Mouse (Mus musculus): ENCODE measurements around the gene Rec114.

DNA sequence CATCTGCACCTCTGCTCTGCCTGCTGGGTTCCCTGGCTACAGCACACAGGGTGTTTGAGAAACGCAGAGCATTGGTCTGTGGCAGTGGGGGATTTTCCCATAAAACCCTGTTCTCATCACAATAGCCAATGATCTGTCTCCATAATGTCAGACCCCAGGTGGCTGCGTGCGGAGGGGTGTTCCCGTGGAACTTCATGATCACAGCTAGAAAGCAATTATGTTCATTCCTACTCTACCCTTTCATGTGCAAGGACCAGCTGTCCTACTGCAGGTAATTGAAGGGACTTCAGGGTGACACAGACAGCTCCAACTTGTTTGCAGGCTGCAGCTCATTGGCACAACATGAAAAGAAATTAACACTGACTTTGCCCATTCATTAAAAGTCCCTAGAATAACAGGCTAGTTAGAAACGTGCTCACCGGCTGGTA is 3.6 kb upstream of the Rec114 start:
- TF ChIP-seq POLR2A (IDR thresholded peaks at IDR 0.05; ENCODE audit: insufficient read depth, low read length) (no peak), CTCF (IDR thresholded peaks at IDR 0.05; ENCODE audit: low read depth, low read length) (no peak)

All from ES-Bruce4 (cell line).